Mouse (Mus musculus) embryonic facial prominence, embryonic 10.5 days (tissue): ENCODE measurements at regions not wholly inside any gene's neighbourhood (a gene's known extent, or its start where the extent isn't known, plus 50 kb on each side); places are given as distances from the start of the nearest gene placed in this dataset.

Experiments used
- DNase-seq: peaks from one replicate; pipeline ENCODE4 v3.0.0-alpha.2; 2017; ENCODE audit warnings: low spot score
- H3K27ac ChIP-seq: fragments of 300-500 bp; sonication (generic); replicated peaks from 2 replicates; pipeline ENCODE4 v1.5.1; 2016; ENCODE audit warnings: mild to moderate bottlenecking
- H3K27me3 ChIP-seq: fragments of 300-500 bp; sonication (generic); replicated peaks from 2 replicates; pipeline ENCODE4 v1.6.1; 2016; ENCODE audit warnings: low read depth, mild to moderate bottlenecking; ENCODE audit not compliant: poor library complexity, severe bottlenecking
- H3K36me3 ChIP-seq: fragments of 300-500 bp; sonication (generic); replicated peaks from 2 replicates; pipeline ENCODE4 v1.6.1; 2016; ENCODE audit warnings: mild to moderate bottlenecking, moderate library complexity
- H3K4me1 ChIP-seq: fragments of 300-500 bp; sonication (generic); 2 replicates; pipeline ENCODE4 v1.6.1; 2016
- H3K4me3 ChIP-seq: fragments of 300-500 bp; sonication (generic); 2 replicates; pipeline ENCODE4 v1.5.1; 2016; ENCODE audit warnings: mild to moderate bottlenecking, moderate library complexity
- H3K9me3 ChIP-seq: fragments of 300-500 bp; sonication (generic); 2 replicates; pipeline ENCODE4 v1.6.1; 2016; ENCODE audit warnings: mild to moderate bottlenecking
- WGBS: fragments of 180-500 bp; shearing (Covaris S2); methylation state at CpG from one replicate; pipeline ENCODE4 v1.1.7; 2016; 5-methylcytosine and 5-hydroxymethylcytosine counted together

- Histone ChIP-seq H3K27ac (no peak overlapping the region), H3K4me3 (no peak overlapping the region), H3K36me3 (no peaks in the 10 kb centered on the region), H3K9me3 (no peaks in the 10 kb centered on the region), H3K27me3 (no peaks in the 10 kb centered on the region), H3K4me1 (peaks cover 4% of the 10 kb centered on the region; the same call in 1 of the 2 replicates)
- DNase-seq, result no peak
- WGBS, result 87% methylated on average over 1 of the region's 1 CpGs
Observed at GRCm38 (mm10) chr16:87254736-87255135, 99.2 kb upstream of the N6amt1 start.

GRCm38 (mm10) chr16:87250531-87250930 is 103.5 kb upstream of the N6amt1 start:
- 88% methylated on average over 10 of the region's 10 CpGs for WGBS
- Histone ChIP-seq H3K36me3 (no peaks in the 10 kb centered on the region), H3K27me3 (no peaks in the 10 kb centered on the region), H3K9me3 (no peaks in the 10 kb centered on the region), H3K27ac (no peak overlapping the region), H3K4me1 (peaks cover 14% of the 10 kb centered on the region), H3K4me3 (no peak overlapping the region)
- DNase-seq, result no peak

- H3K4me3 ChIP-seq, result no peak overlapping the region
- DNase-seq, result peak; percentile 52
- 31% methylated on average over 7 of the region's 7 CpGs for WGBS
- H3K36me3 ChIP-seq, result no peaks in the 10 kb centered on the region
- no peaks in the 10 kb centered on the region for H3K9me3 ChIP-seq
- H3K4me1 ChIP-seq, result peaks cover 14% of the 10 kb centered on the region
- no peaks in the 10 kb centered on the region for H3K27me3 ChIP-seq
- H3K27ac ChIP-seq, result no peak overlapping the region
Observed at GRCm38 (mm10) chr16:87249903-87250302, 104.1 kb upstream of the N6amt1 start.

GRCm38 (mm10) chr16:87248501-87249030 is 105.4 kb upstream of the N6amt1 start:
- H3K27ac ChIP-seq, result no peak overlapping the region
- H3K27me3 ChIP-seq, result no peaks in the 10 kb centered on the region
- H3K9me3 ChIP-seq, result no peaks in the 10 kb centered on the region
- peaks cover 14% of the 10 kb centered on the region for H3K4me1 ChIP-seq
- H3K4me3 ChIP-seq, result no peak overlapping the region
- H3K36me3 ChIP-seq, result no peaks in the 10 kb centered on the region
- peak; percentile 67 for DNase-seq
- 37% methylated on average over 6 of the region's 6 CpGs for WGBS

- DNase-seq, result peak; percentile 66
- Histone ChIP-seq H3K4me3 (0 out of 2 replicates have a peak overlapping the region, but pooled peaks have one; percentile 25), H3K9me3 (no peaks in the 10 kb centered on the region), H3K4me1 (peaks cover 14% of the 10 kb centered on the region), H3K27me3 (no peaks in the 10 kb centered on the region), H3K36me3 (no peaks in the 10 kb centered on the region), H3K27ac (peak overlapping the region; percentile 40; the same call in 1 of the 2 replicates)
- 54% methylated on average over 26 of the region's 26 CpGs for WGBS
Observed at GRCm38 (mm10) chr16:87245933-87246791, 107.8 kb upstream of the N6amt1 start.

- no peak overlapping the region for H3K4me3 ChIP-seq
- WGBS, result 94% methylated on average over 7 of the region's 7 CpGs
- no peaks in the 10 kb centered on the region for H3K27me3 ChIP-seq
- no peak for DNase-seq
- no peak overlapping the region for H3K27ac ChIP-seq
- H3K4me1 ChIP-seq, result peaks cover 10% of the 10 kb centered on the region; the same call in 1 of the 2 replicates
- H3K9me3 ChIP-seq, result no peaks in the 10 kb centered on the region
- no peaks in the 10 kb centered on the region for H3K36me3 ChIP-seq
Observed at GRCm38 (mm10) chr16:87245441-87245840, 108.5 kb upstream of the N6amt1 start.

GRCm38 (mm10) chr16:87242027-87242426 is 112.0 kb upstream of the N6amt1 start:
- no peak overlapping the region for H3K4me3 ChIP-seq
- H3K27ac ChIP-seq, result no peak overlapping the region
- 85% methylated on average over 7 of the region's 7 CpGs for WGBS
- DNase-seq, result no peak
- no peaks in the 10 kb centered on the region for H3K9me3 ChIP-seq
- peaks cover 7% of the 10 kb centered on the region; the same call in 1 of the 2 replicates for H3K4me1 ChIP-seq
- no peaks in the 10 kb centered on the region for H3K27me3 ChIP-seq
- no peaks in the 10 kb centered on the region for H3K36me3 ChIP-seq

- Histone ChIP-seq H3K36me3 (no peaks in the 10 kb centered on the region), H3K27ac (no peak overlapping the region), H3K27me3 (no peaks in the 10 kb centered on the region), H3K4me1 (no peaks in the 10 kb centered on the region), H3K4me3 (no peak overlapping the region), H3K9me3 (no peaks in the 10 kb centered on the region)
- no peak for DNase-seq
- WGBS, result 85% methylated on average over 7 of the region's 7 CpGs
Observed at GRCm38 (mm10) chr16:87239105-87239504, 114.9 kb upstream of the N6amt1 start.

GRCm38 (mm10) chr16:87234199-87234598 is 119.8 kb upstream of the N6amt1 start:
- Histone ChIP-seq H3K9me3 (no peaks in the 10 kb centered on the region), H3K4me3 (no peak overlapping the region), H3K27me3 (no peaks in the 10 kb centered on the region), H3K36me3 (no peaks in the 10 kb centered on the region), H3K4me1 (no peaks in the 10 kb centered on the region), H3K27ac (no peak overlapping the region)
- no peak for DNase-seq
- WGBS, result 59% methylated on average over 4 of the region's 4 CpGs

- Histone ChIP-seq H3K4me1 (no peaks in the 10 kb centered on the region), H3K36me3 (no peaks in the 10 kb centered on the region), H3K27ac (no peak overlapping the region), H3K27me3 (no peaks in the 10 kb centered on the region), H3K4me3 (no peak overlapping the region), H3K9me3 (no peaks in the 10 kb centered on the region)
- 80% methylated on average over 10 of the region's 10 CpGs for WGBS
- DNase-seq, result no peak
Observed at GRCm38 (mm10) chr16:87225595-87225994, 128.4 kb upstream of the N6amt1 start.

GRCm38 (mm10) chr16:87225085-87225484 is 128.9 kb upstream of the N6amt1 start:
- Histone ChIP-seq H3K9me3 (no peaks in the 10 kb centered on the region), H3K36me3 (no peaks in the 10 kb centered on the region), H3K4me1 (no peaks in the 10 kb centered on the region), H3K27ac (no peak overlapping the region), H3K4me3 (no peak overlapping the region), H3K27me3 (no peaks in the 10 kb centered on the region)
- WGBS, result 86% methylated on average over 8 of the region's 8 CpGs
- no peak for DNase-seq

- 88% methylated on average over 7 of the region's 7 CpGs for WGBS
- Histone ChIP-seq H3K27ac (no peak overlapping the region), H3K36me3 (no peaks in the 10 kb centered on the region), H3K4me1 (no peaks in the 10 kb centered on the region), H3K4me3 (no peak overlapping the region), H3K27me3 (no peaks in the 10 kb centered on the region), H3K9me3 (no peaks in the 10 kb centered on the region)
- DNase-seq, result no peak
Observed at GRCm38 (mm10) chr16:87224024-87224423, 130.0 kb upstream of the N6amt1 start.

GRCm38 (mm10) chr16:87220611-87221010 is 133.4 kb upstream of the N6amt1 start:
- no peaks in the 10 kb centered on the region for H3K9me3 ChIP-seq
- H3K4me1 ChIP-seq, result no peaks in the 10 kb centered on the region
- H3K36me3 ChIP-seq, result no peaks in the 10 kb centered on the region
- H3K27ac ChIP-seq, result no peak overlapping the region
- WGBS, result 94% methylated on average over 5 of the region's 5 CpGs
- H3K4me3 ChIP-seq, result no peak overlapping the region
- no peak for DNase-seq
- H3K27me3 ChIP-seq, result no peaks in the 10 kb centered on the region
